Mouse (Mus musculus) left cerebral cortex, adult 2 months (tissue): ENCODE data around the gene Ptprm. TPM values are rescaled to one million over a fixed set of nuclear protein-coding genes. Genes with fewer than 3 reads are reported as not detected.
A peak's percentile ranks its signal among the peaks of the same experiment; 100 is the strongest.

ENCODE experiments used
- DNase-seq, 2 experiments: peaks; one replicate each; pipeline ENCODE4 v3.0.0; 2021 to 2022; ENCODE audit warnings: low spot score in 2 of 2, mixed read lengths in 1 of 2; ENCODE audit errors: extremely low spot score in 1 of 2
- H3K27ac ChIP-seq: fragments of 200-600 bp; 2 replicates; pipeline ENCODE4 v1.8.1; 2022
- H3K4me3 ChIP-seq: fragments of 200-600 bp; 2 replicates; pipeline ENCODE4 v1.8.1; 2022
- CTCF ChIP-seq: fragments of 200-600 bp; IDR thresholded peaks from 2 replicates; pipeline ENCODE4 v1.8.1; 2022; ENCODE audit warnings: antibody characterized with exemption, mild to moderate bottlenecking, moderate library complexity
- intact Hi-C: fragments of 180-260 bp; cut with DNase I; formaldehyde crosslinking; loops from one replicate; pipeline ENCODE4 v1.15.1; 2025
- total RNA-seq, 2 experiments: library from RNA; stranded (reverse); gene quantifications; 2 replicates each; pipeline ENCODE4 v1.2.3; 2021

Ptprm gene
- total RNA-seq, 2 experiments from 2014 or later = 37.6 to 42.5 TPM

DNA sequence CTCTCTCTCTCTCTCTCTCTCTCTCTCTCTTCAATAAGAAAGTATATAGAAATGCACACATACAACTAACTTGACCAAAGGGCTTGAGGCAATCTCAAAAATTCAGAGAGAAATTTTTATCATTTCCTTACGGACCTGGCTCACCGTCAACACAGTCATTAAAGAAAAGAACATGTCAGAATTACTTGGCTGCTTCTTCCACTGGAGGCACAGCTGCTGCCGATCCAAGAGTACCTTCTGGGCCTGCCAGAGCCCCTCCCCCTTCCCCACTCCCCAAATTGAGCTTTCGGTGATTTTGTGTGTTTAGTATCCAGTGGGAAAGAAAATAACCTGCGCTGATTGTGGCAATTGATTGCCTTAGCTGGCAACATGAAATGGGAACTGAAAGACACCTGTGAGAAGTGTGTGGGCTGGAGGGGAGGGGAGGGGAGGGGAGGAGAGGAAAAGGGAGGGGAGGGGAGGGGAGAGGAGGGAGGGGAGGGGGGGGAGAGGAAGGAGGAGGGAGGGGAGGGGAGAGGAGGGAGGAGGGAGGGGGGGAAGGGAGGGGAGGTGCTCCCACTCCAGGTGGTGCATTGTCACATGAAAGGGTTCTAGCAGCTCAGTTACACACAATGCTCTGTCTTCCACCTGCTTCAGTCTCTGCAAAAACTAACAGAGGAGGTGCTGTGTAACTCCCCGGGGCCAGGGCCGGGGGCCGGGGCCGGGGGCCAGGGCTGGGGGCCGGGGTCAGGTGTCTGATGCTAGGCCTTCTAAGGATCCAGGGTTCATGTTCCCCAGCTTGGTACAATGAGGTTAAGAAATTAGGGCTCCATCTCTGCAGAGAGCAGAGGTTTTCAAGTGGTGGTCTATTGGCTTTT is 552.2 kb downstream of the Ptprm start:
- H3K4me3 ChIP-seq = no peak overlapping the region
- no peak overlapping the region for H3K27ac ChIP-seq
- intact Hi-C loops = no loop called here
- DNase-seq = no peak
- no peak for TF ChIP-seq CTCF

DNA sequence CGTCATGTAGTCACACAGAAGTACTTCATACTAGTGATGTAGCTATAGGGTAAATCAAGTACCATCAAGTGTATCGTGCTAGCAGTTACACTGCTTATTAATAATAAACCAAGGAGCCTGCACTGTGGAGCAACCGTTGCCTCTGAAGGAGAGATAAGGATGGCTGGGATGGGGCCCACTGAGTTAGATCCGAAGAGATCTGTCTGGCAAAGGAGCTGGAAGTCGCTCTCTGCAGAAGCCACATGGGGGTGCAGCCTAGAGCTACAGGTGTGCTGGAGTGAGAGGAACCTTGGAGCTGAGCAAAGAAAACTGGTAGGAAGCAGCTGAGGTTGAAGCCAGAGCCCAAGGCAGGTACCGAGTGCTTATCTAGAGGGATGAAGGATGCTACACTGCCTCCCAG is 554.0 kb downstream of the Ptprm start:
- no peak for DNase-seq
- intact Hi-C loops = no loop called here
- Histone ChIP-seq H3K4me3 (no peak overlapping the region), H3K27ac (no peak overlapping the region)
- TF ChIP-seq CTCF = no peak

DNA sequence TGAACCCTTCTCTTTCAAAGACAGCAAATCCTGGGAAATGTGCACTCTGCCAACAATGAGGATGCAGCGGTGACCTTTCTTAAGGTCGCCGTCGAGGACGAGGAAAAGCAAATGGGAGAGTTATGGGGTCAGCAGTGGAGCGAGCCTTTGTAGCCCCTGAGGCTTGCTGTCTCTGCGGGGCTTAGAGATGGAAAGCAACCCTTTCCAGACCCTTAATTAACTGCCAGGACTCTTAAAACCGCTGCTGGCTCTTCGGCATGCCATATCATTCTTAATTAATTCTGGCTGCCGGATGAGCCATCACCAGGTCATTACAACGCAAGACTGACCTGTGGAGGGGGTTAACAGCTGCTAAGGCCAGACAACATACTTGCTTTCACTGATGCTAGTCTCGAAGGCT is 568.1 kb downstream of the Ptprm start:
- Histone ChIP-seq H3K4me3 (no peak overlapping the region), H3K27ac (no peak overlapping the region)
- no peak for DNase-seq
- intact Hi-C loops = no loop called here
- no peak for TF ChIP-seq CTCF

- DNase-seq = no peak
- no peak overlapping the region for H3K27ac ChIP-seq
- intact Hi-C loops = no loop called here
- no peak overlapping the region for H3K4me3 ChIP-seq
- no peak for TF ChIP-seq CTCF
Measured at GRCm38 (mm10) chr17:66785586-66785985, 568.7 kb downstream of the Ptprm start.

- DNase-seq = no peak
- H3K27ac ChIP-seq = no peak overlapping the region
- H3K4me3 ChIP-seq = no peak overlapping the region
- no peak for TF ChIP-seq CTCF
- intact Hi-C loops = no loop called here
Measured at GRCm38 (mm10) chr17:66783601-66784000, 570.7 kb downstream of the Ptprm start.

DNA sequence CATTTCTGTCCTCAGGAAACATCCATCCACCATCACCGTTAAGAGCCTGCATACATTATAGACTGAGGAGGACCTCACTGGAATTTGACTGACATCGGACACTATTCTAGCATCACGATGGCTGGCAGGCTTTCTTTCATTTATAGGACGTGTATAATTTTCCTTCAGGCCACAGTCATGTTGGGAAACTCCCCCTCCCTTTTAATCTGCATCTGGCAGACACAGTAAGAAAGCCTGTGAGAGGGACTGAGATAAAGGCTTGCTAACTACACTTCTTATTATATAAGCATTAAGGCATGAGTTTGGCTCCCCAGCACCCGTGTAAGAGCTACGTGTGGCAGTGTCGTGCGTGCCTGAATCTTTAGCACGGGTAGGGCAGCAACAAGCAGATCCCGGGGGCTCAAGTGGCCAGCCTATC is 571.2 kb downstream of the Ptprm start:
- intact Hi-C loops = no loop called here
- H3K27ac ChIP-seq = no peak overlapping the region
- no peak overlapping the region for H3K4me3 ChIP-seq
- TF ChIP-seq CTCF = no peak
- DNase-seq = no peak

GRCm38 (mm10) chr17:66781910-66782309 is 572.3 kb downstream of the Ptprm start:
- TF ChIP-seq CTCF = no peak
- intact Hi-C loops = no loop called here
- H3K27ac ChIP-seq = no peak overlapping the region
- DNase-seq = peak; percentile 18 to 22
- no peak overlapping the region for H3K4me3 ChIP-seq

DNA sequence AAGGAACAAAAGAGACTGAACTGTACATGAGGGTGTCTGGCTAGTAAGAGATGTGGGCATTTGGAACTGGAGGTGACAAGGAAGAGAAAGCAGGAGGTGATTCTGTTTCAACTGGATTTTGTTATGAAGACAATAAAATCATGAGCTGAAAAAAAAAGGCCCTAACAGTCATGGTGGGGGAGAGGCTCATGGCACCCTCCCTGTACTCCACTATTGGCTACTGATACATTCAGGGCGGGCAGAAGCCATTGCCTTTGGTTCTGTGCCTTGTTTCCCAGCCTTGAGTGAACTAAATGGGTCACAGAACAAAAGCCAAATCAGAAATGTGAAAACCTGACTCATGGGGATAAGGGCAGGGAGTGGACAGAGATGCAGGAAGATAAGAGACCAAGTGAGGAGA is 575.2 kb downstream of the Ptprm start:
- DNase-seq = no peak
- intact Hi-C loops = no loop called here
- TF ChIP-seq CTCF = no peak
- H3K4me3 ChIP-seq = no peak overlapping the region
- H3K27ac ChIP-seq = no peak overlapping the region

DNA sequence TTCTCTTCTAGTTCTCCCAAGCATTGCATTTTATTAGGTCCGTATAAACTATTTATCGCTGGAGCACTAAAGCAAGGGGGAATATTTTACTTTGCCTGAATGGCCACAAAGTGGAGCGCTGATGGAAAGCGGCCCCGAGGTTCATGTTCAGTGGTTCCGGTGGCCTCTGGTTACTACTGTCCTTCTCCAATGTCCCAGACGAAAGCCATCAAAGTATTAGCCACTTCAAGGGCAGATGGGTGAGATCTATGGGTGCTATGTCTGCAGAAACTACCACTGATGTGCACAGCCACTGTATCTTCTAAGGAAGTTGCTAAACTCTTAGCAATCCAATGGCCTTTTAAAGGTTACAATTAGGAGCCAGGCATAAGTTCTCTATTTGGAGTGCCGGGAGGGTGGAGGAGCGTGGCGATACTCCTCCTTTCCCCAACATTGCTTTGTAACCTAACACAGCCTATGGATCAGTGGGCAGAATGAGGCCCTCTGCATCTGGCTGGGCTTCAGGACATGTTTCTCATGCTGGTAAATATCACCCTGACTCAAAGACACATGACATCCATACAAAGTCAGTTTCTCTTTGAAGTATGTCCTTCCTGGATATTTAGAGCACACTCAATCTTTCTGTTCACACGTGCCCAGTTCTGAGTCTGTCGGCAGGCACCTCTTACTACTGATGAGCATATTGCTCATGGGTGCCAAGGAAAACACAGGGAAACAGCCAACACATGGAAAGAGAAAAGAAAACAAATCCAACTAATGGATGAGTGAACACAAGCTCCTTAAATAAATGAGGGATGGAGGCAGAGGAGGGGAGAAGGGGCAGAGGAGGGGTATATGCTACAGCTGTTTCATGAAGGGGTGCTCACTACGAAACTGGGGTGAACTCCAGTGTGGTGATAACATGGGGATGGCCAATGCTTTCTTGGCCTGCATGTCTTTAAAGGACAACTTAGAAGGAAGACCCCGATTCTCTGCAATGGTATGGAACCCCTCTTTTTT is 584.6 kb downstream of the Ptprm start:
- no peak for DNase-seq
- TF ChIP-seq CTCF = no peak
- intact Hi-C loops = no loop called here
- H3K27ac ChIP-seq = no peak overlapping the region
- no peak overlapping the region for H3K4me3 ChIP-seq

DNA sequence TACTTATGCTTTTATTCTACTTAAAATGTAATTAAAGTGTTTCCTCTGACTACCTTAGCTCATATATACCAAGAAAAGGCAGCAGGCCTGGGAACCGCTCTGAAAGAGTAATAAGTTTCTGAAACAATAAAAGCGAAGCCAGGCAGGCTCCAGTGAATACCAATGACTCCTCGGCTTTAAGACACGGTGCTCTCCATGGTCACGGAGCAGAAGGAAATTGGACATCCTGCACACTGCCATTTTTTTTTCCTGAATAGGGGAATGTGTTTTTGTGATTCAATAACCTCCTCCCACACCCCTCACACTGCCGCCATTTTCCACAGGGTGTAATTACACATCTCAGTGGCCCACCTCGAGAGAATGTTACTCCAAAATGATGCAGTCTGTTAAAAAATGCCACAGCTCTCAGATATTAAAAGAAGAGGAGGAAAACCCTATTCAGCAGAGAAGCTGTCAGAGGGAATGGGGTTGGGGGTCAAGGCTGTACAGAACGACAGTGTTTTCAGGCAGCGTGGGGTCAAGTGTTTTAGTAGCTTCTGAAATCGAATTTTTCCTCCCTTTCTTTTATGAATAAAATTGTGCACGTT is 585.5 kb downstream of the Ptprm start:
- H3K27ac ChIP-seq = no peak overlapping the region
- no peak for TF ChIP-seq CTCF
- H3K4me3 ChIP-seq = no peak overlapping the region
- no peak for DNase-seq
- intact Hi-C loops = no loop called here

- no peak for DNase-seq
- intact Hi-C loops = no loop called here
- TF ChIP-seq CTCF = no peak
- H3K4me3 ChIP-seq = no peak overlapping the region
- no peak overlapping the region for H3K27ac ChIP-seq
Measured at GRCm38 (mm10) chr17:66766166-66766565, 588.1 kb downstream of the Ptprm start.

DNA sequence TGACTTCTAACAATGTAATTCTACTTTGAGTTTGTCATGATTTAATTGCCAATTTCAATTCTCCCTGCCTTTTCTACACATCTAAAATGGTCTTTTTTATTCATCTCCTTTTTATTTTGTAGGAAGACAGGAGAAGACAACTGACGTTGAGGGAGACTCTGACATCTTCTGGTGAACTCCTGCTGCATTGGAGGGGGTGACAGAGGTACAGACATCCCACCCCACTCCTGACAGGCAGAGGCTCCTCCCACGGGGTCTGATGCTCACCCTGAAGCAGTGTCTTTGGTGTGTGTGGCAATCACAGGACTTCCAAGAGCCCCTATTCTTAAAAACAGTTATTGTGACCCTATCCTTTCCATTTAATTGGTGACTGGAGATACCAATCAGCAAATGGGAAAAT is 589.8 kb downstream of the Ptprm start:
- H3K27ac ChIP-seq = no peak overlapping the region
- TF ChIP-seq CTCF = no peak
- H3K4me3 ChIP-seq = no peak overlapping the region
- DNase-seq = no peak
- intact Hi-C loops = no loop called here
